Mouse (Mus musculus) lung, embryonic 15.5 days (tissue): Measurements from ENCODE around the gene Dcst1. TPM values are rescaled to one million over a fixed set of nuclear protein-coding genes. Genes with fewer than 3 reads are reported as not detected.

Source experiments
- ATAC-seq: fragments of 200-750 bp; cut with Nextera tagmentation; 2 replicates; pipeline ENCODE4 v1.8.0; 2017; ENCODE audit warnings: moderate number of reproducible peaks, borderline replicate concordance; ENCODE audit not compliant: low FRiP score, low TSS enrichment; ENCODE audit errors: extremely low read depth
- H3K27ac ChIP-seq: fragments of 300-500 bp; sonication (generic); 2 replicates; pipeline ENCODE4 v1.5.1; 2015; ENCODE audit warnings: moderate library complexity, mild to moderate bottlenecking, inconsistent platforms
- H3K27me3 ChIP-seq: fragments of 300-500 bp; sonication (generic); 2 replicates; pipeline ENCODE4 v1.6.1; 2015; ENCODE audit warnings: inconsistent platforms
- H3K36me3 ChIP-seq: fragments of 300-500 bp; sonication (generic); 2 replicates; pipeline ENCODE4 v1.6.1; 2015; ENCODE audit warnings: inconsistent platforms
- H3K4me1 ChIP-seq: fragments of 300-500 bp; sonication (generic); 2 replicates; pipeline ENCODE4 v1.6.1; 2015; ENCODE audit warnings: inconsistent platforms
- H3K4me2 ChIP-seq: fragments of 300-500 bp; sonication (generic); 2 replicates; pipeline ENCODE4 v1.6.1; 2015; ENCODE audit warnings: inconsistent platforms, mild to moderate bottlenecking, moderate library complexity
- H3K4me3 ChIP-seq: fragments of 300-500 bp; sonication (generic); 2 replicates; pipeline ENCODE4 v1.5.1; 2015; ENCODE audit warnings: mild to moderate bottlenecking, inconsistent platforms
- H3K9ac ChIP-seq: fragments of 300-500 bp; sonication (generic); 2 replicates; pipeline ENCODE4 v1.6.1; 2015; ENCODE audit warnings: inconsistent platforms
- H3K9me3 ChIP-seq: fragments of 300-500 bp; sonication (generic); 2 replicates; pipeline ENCODE4 v1.6.1; 2016; ENCODE audit warnings: inconsistent platforms
- WGBS: fragments of 180-500 bp; shearing (Covaris S2); methylation state at CpG from one replicate; pipeline ENCODE4 v1.1.7; 2015; 5-methylcytosine and 5-hydroxymethylcytosine counted together
- polyA plus RNA-seq: library from polyadenylated mRNA; unstranded; fragments of >200 nt; fragmentation: Nextera tagmentation; extraction: Ambion mirVana; gene quantifications from 2 replicates; pipeline ENCODE4 v1.2.1, GENCODE M21; 2015

The Dcst1 gene
- polyA plus RNA-seq, 1 experiment from 2014 or later: 0.21 TPM

DNA sequence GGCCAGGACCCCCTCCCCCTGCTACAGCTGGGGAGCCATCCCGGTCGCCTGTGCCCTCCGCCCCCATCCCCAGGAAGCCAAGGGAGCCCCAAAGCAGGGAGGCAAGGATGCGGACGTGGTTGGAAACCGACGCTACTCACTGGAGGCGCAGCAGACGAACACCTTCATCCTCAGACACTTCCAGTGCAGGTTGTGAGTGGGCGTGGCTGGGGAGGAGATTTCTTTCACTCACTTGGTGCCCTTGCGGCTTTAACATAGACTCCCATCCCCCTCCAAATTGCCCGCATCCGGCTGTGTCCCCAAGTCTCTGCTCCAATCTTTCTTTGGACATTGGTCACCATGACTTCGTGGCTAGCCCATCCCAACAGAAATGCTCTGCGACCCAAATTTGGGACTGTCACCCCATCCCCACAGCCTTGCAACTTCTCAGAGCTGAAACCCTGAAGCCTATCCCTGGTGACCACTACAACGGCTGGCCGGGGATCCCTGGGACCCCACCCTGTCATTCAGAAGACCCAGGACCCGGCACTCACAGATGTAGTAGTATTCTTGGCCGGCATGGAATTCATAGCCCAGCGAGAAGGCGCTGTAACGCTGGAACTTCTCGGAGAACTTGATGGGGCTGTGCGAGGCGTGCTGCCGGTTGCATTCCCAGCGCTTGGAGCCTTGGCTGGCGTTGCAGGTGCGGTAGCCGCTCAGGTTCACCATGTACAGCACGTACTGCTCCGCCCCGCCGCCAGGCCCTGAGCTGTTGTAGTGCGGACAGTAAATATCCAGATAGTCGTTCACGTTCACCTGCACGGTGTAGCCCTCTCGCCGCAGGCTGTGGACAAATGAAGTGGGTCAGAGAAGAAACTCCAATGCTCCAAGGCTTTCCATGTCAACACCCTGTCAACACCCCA, 48.9 kb downstream of the Dcst1 start:
- Histone ChIP-seq H3K4me1 (peaks cover 52% of the 10 kb centered on the region), H3K27ac (peak overlapping the region; percentile 48), H3K36me3 (no peaks in the 10 kb centered on the region), H3K9me3 (no peaks in the 10 kb centered on the region), H3K9ac (peak overlapping the region; percentile 5), H3K4me2 (peak overlapping the region; percentile 82), H3K4me3 (peak overlapping the region; percentile 40), H3K27me3 (peaks cover 42% of the 10 kb centered on the region)
- 7% methylated on average over 40 of the region's 40 CpGs for WGBS
- ATAC-seq: 0 out of 2 replicates have a peak, but pooled peaks have one; percentile 1

DNA sequence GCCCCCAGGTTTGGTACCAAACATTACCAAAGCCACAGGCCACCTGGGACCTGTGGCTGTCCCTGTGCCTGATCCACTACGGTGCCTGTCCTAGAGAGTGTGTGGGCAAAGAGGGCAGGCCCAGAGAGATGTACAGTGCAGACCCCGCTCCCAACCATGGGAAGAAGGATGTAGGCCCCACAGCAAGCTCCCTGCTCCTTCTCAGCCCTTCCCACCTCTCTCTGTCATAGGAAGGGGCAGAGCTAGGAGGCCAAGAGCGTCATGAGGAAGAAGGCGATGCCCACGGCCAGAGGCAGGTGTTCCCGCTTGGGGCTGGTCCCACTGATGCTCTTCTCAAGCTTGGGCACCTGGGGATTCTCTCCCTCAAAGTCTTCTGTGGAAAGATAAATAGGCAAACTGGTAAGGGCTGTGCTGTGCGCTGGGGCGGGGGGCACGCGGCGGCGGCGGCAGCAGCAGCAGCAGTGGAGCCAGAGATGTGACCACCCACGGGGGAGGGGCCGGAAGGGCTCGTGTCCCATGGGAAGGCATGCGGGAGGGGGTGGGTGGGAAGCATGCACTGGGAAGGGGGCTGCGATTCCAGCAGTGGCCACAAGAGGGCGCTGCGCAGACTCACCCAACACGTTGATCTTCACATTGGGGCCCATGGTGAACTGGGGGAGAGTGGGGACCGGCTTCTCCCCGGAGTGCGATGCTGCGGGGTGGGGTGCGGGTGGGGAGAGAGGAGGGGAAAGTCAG, 49.7 kb downstream of the Dcst1 start:
- Histone ChIP-seq H3K36me3 (no peaks in the 10 kb centered on the region), H3K4me1 (peaks cover 44% of the 10 kb centered on the region), H3K9me3 (no peaks in the 10 kb centered on the region), H3K27ac (peak overlapping the region; percentile 86), H3K27me3 (peaks cover 34% of the 10 kb centered on the region), H3K4me2 (peak overlapping the region; percentile 82), H3K4me3 (peak overlapping the region; percentile 40), H3K9ac (peak overlapping the region; percentile 5)
- 7% methylated on average over 21 of the region's 26 CpGs for WGBS
- ATAC-seq: peak; percentile 37

DNA sequence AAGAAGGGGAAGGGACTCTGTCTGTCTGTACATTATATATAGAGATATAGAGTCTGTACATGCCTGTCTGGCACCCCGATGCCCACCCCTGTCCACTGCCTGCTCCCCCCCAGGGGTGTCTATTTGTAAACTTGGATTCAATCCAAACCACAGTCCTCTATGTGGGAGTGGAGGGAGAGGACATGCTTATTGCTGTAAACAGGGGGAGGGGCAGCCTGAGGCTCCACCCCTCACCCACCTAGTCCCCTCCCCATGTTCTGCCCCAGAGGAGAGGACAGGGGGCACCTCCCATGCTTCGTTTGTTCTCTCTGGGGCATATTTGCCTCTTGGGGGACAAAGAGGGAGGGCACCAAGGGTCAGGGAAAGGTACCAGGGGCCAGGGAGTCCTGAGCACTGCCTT, 50.3 kb downstream of the Dcst1 start:
- Histone ChIP-seq H3K27me3 (peaks cover 28% of the 10 kb centered on the region), H3K4me2 (peak overlapping the region; percentile 82), H3K9ac (no peak overlapping the region), H3K4me1 (peaks cover 39% of the 10 kb centered on the region), H3K36me3 (no peaks in the 10 kb centered on the region), H3K9me3 (no peaks in the 10 kb centered on the region), H3K4me3 (peak overlapping the region; percentile 40), H3K27ac (peak overlapping the region; percentile 86)
- 34% methylated on average over 2 of the region's 2 CpGs for WGBS
- ATAC-seq: peak; percentile 17

DNA sequence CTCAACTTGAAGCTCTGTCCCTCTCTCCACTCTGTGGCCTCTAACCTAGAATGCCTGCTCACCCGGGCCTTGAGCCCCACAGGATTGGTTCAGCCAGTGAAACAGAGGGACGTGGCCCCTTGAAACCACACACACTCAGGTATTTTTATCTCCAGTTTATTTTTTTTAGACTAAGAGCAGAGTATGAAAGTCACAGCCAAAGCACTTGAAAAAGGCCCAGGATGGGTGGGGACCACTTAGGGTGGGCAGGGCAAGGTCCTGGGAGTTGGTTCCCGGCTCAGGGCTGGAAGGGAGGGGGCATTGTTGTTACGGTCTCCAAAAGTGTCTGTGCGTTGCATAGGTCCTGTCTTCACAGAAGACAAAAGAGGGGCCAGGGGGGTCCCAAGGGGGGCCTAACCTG, 50.7 kb downstream of the Dcst1 start:
- 40% methylated on average over 5 of the region's 5 CpGs for WGBS
- Histone ChIP-seq H3K4me3 (no peak overlapping the region), H3K27me3 (peaks cover 24% of the 10 kb centered on the region), H3K4me2 (peak overlapping the region; percentile 82), H3K9ac (no peak overlapping the region), H3K9me3 (no peaks in the 10 kb centered on the region), H3K36me3 (no peaks in the 10 kb centered on the region), H3K27ac (peak overlapping the region; percentile 86), H3K4me1 (peaks cover 34% of the 10 kb centered on the region)
- peak; percentile 23 for ATAC-seq

DNA sequence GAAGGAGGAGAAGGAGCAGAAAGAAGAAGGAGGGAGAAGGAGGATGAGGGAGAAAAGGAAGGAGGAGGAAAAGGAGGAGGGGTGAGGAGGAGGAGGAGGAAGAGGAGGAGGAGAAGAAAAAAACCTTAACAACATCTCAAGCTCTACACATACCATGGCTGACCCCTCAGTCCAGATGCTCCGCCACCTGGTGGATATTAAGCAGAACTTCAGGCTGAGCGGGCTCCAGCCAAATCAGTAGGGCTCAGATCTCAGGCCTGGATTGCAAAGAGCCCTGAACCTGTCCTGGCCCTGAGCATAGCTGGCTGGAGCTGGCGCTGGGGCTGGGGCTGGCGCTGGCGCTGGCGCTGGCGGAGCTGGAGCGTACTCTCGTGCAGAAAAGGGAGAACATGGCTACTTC, 57.0 kb downstream of the Dcst1 start:
- Histone ChIP-seq H3K4me1 (peaks cover 12% of the 10 kb centered on the region; the same call in 1 of the 2 replicates), H3K36me3 (no peaks in the 10 kb centered on the region), H3K9ac (no peak overlapping the region), H3K27ac (no peak overlapping the region), H3K9me3 (no peaks in the 10 kb centered on the region), H3K4me2 (no peak overlapping the region), H3K27me3 (no peaks in the 10 kb centered on the region), H3K4me3 (no peak overlapping the region)
- WGBS: 1% methylated on average over 9 of the region's 9 CpGs
- no peak for ATAC-seq

DNA sequence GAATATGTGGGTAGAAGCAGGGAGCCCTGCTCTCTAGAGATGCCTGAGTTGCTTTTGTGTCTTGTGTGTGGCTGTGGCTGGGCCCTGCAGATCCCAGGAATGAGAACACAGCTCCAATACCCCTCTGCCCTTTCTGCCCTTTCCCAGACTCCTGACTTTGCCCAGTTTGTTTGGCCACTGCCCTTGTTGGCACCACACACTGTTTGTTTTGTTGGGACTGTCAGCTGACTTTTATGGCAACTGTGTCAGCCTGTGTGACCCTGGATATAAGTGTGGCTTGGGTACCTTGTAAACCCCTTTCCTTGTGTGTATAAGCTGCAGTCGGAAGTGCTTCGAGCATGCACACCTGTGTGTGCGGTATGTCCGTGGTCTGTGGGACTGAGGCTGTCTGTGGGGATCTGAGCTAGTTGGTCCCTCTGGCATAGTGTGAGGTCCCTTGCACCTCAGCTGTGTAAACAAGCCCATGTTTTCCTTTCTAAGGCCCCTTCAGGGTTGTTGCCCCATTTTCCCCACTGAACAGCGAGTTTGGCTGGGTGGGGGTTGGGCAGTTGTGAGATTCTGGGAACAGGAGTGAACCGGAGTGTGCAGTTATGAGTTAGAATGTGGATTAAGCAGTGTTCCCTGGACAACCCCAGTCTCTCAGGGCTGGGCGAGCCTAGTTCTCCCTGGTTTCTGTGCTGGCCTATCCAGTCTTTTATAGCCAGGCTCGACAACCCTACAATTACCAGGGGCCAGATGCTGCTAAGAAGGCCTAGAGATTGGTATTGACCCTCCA, 59.3 kb downstream of the Dcst1 start:
- 0 out of 2 replicates have a peak, but pooled peaks have one; percentile 35 for ATAC-seq
- WGBS: 51% methylated on average over 8 of the region's 8 CpGs

DNA sequence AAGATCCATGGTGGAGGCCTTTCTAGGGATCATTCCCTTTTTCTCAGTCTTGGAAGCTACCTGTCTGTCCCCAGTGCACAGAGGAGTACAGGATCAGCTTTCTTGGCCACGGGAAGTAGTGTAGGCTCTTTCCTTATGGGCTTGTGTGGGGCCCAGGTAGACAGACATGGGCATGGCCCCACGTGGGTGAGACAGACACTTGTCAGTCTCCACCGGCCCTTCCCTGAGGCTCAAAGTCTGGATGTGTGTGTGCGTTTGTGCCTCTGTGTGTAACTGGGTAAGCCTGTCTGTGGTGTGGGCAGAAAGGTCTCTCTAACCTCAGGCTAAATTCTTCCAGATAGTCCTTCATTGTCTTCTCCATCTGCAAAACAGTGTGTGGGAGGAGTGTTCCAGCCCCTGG, 59.9 kb downstream of the Dcst1 start:
- no peak overlapping the region for H3K4me2 ChIP-seq
- 58% methylated on average over 4 of the region's 4 CpGs for WGBS
- H3K36me3 ChIP-seq: no peaks in the 10 kb centered on the region
- peaks cover 13% of the 10 kb centered on the region for H3K4me1 ChIP-seq
- H3K27me3 ChIP-seq: no peaks in the 10 kb centered on the region
- no peak overlapping the region for H3K9ac ChIP-seq
- no peak for ATAC-seq
- no peak overlapping the region for H3K4me3 ChIP-seq
- peak overlapping the region; percentile 54; the same call in 1 of the 2 replicates for H3K27ac ChIP-seq
- no peaks in the 10 kb centered on the region for H3K9me3 ChIP-seq

More for the DNA sequence above, 59.3 kb downstream of the Dcst1 start:
- Histone ChIP-seq H3K36me3 (no peaks in the 10 kb centered on the region), H3K9ac (no peak overlapping the region), H3K4me1 (peaks cover 12% of the 10 kb centered on the region; the same call in 1 of the 2 replicates), H3K27ac (peak overlapping the region; percentile 54), H3K4me3 (no peak overlapping the region), H3K9me3 (no peaks in the 10 kb centered on the region), H3K4me2 (no peak overlapping the region), H3K27me3 (no peaks in the 10 kb centered on the region)

DNA sequence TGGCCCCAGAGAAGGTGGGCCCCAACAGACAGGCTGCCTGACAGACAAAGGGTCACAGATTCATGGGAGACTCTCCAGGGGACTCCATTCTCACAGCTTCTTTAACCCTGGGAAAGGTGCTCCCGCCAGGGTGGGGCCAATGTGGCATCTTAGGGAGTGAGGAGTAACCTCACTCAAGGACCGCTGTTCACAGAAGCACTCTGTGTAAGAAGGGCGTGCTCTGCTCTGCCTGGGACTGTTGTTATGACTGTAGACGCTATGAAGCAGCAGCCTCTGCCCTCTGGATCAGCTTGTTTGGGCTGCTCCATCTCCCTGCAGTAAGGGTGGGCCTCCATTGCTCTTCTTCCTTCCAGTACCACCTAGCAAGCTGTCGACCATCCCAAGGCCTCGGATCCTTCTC, 60.6 kb downstream of the Dcst1 start:
- H3K9ac ChIP-seq: no peak overlapping the region
- H3K36me3 ChIP-seq: no peaks in the 10 kb centered on the region
- H3K4me3 ChIP-seq: no peak overlapping the region
- WGBS: 44% methylated on average over 6 of the region's 6 CpGs
- no peaks in the 10 kb centered on the region for H3K9me3 ChIP-seq
- no peak overlapping the region for H3K27ac ChIP-seq
- no peak for ATAC-seq
- no peak overlapping the region for H3K4me2 ChIP-seq
- H3K4me1 ChIP-seq: peaks cover 20% of the 10 kb centered on the region
- H3K27me3 ChIP-seq: no peaks in the 10 kb centered on the region

DNA sequence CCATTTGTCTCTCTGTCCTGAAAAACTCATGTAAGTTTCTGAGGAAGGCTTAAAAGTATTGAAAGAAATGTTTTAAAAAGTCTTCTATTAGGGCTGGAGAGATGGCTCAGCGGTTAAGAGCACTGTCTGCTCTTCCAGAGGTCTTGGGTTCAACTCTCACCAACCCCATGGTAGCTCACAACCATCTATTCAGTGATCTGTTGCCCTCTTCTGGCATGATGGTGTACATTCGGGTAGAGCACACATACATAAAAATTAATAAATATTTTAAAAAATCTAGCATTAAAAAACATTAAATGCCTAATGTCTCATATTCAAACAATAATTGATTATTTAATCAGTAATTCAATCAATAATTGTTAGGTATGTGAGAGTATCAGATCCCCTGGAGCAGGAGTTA, 64.5 kb downstream of the Dcst1 start:
- Histone ChIP-seq H3K4me2 (no peak overlapping the region), H3K9me3 (no peaks in the 10 kb centered on the region), H3K9ac (no peak overlapping the region), H3K36me3 (no peaks in the 10 kb centered on the region), H3K4me3 (no peak overlapping the region), H3K27me3 (no peaks in the 10 kb centered on the region), H3K27ac (no peak overlapping the region), H3K4me1 (peaks cover 19% of the 10 kb centered on the region)
- no peak for ATAC-seq
- WGBS: 56% methylated on average over 2 of the region's 2 CpGs
